Mouse (Mus musculus) liver, embryonic 18 days (tissue): ENCODE data around the gene Vmn1r12. TPM values are rescaled to one million over a fixed set of nuclear protein-coding genes. Genes with fewer than 3 reads are reported as not detected.

ENCODE experiments used
- polyA plus RNA-seq: library from polyadenylated mRNA; depleted of rRNA; stranded (reverse); fragments of >200 nt; gene quantifications from 2 replicates; pipeline ENCODE4 v1.2.3, GENCODE M21; 2012; rRNA removed

Gene Vmn1r12
- not detected in 2 replicates for polyA plus RNA-seq

DNA sequence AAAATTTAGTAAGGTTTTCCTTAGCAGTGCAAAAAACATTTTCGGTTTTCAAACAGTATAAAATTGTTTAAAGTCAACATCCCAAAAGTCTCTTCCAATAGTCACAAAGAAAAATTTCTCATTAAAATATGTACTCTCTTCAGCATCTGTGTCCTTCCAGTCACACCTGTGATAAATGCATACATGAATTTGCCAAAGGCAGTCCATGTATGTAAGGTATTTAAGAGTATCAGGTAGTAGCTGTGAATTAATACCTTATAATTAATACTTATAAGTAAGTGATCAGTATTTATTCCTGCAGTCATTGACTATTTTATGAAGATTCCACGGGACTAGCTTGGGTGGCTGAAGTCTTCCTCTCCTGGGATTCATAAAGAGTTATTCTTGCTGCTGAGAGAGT is at the start of gene Vmn1r12:
Gene Vmn1r12, plus strand, starts transcription at position 301 of the 400 bp plus-strand sequence.

DNA sequence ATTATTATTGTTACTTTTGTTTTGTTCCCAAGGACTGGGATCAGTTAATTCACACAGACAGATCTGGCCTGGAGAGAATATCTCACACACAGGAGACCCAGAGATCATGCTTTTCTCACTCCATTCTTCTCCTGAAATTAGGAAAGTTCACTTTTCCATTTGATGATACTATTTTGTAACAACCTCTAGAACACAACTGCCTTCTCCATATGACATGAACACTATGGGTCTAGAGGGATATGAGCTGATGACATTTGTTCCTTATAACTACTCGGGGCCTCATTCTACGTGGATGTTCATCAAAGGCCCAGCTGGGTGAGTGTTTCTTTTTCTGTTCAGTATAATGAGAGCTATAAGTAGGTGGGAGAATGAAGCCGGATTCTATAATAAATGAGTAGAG is 47.6 kb upstream of the Vmn1r12 start, which contains the start of gene Vmn1r10:
Gene Vmn1r10, plus strand, starts transcription at position 301 of the 400 bp plus-strand sequence.

DNA sequence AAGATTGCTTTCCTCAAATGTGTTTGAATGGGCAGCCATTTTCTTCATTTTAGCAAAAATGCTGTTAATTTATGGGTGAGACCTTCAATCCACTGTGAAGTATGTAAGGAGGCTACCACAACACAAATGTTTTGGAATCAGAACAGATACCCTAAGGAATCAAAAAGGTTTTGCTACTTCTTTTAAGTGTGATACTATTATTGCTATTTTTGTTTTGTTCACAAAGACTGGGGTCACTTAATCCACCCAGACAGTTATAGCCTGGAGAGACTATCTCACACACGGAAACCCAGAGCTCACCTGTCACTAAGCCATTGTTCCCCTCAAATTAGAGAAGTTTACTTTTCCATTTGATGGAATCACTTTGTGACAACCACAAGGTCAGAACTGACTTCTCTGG is 23.6 kb upstream of the Vmn1r12 start, which contains the start of gene Vmn1r11:
Gene Vmn1r11, plus strand, starts transcription at position 301 of the 400 bp plus-strand sequence.

DNA sequence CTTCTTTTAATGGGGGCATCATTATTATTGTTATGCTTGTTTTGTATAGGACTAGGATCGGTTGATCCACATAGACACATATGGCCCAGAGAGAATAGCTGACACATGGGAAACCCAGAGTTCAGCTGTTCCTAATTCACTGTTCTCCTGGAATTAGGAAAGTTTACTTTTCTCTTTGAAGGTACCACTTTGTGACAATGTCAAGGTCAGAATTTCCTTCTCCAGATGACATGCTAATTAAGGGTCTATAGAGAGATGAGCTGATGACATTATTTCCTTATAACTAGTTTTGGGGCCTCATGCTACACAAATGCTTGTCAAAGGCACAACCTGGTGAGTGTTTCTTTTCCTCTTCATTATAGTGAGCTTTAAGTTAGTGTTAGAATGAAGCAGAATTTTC is 46.3 kb downstream of the Vmn1r12 start, which contains the start of gene Vmn1r13:
Gene Vmn1r13, plus strand, starts transcription at position 301 of the 400 bp plus-strand sequence.

Other genes starting within 250 kb of the Vmn1r12 start
- gene Nt5c3, start 233.0 kb upstream of the Vmn1r12 start, polyA plus RNA-seq: 57.8 and 59.1 TPM in 2 replicates
- gene Vmn1r4, start 232.9 kb upstream of the Vmn1r12 start, polyA plus RNA-seq: 0.10 and 0.17 TPM in 2 replicates
- gene Vmn1r5, start 186.6 kb upstream of the Vmn1r12 start, polyA plus RNA-seq: not detected in 2 replicates
- not detected in 2 replicates for gene Vmn1r6, start 159.7 kb upstream of the Vmn1r12 start, polyA plus RNA-seq
- not detected in 2 replicates for gene Vmn1r7, start 131.6 kb upstream of the Vmn1r12 start, polyA plus RNA-seq
- not detected in 2 replicates for gene Vmn1r8, start 124.6 kb upstream of the Vmn1r12 start, polyA plus RNA-seq
- gene Vmn1r9, start 90.1 kb upstream of the Vmn1r12 start, polyA plus RNA-seq: under 0.01 TPM in 1 of 2 replicates, not detected in the other
- gene Vmn1r10, start 47.5 kb upstream of the Vmn1r12 start, polyA plus RNA-seq: not detected in 2 replicates
- not detected in 2 replicates for gene Vmn1r11, start 23.5 kb upstream of the Vmn1r12 start, polyA plus RNA-seq
- gene Vmn1r13, start 46.4 kb downstream of the Vmn1r12 start, polyA plus RNA-seq: not detected in 2 replicates
- gene Vmn1r14, start 74.8 kb downstream of the Vmn1r12 start, polyA plus RNA-seq: not detected in 2 replicates
- not detected in 2 replicates for gene Vmn1r15, start 101.0 kb downstream of the Vmn1r12 start, polyA plus RNA-seq
- not detected in 2 replicates for gene Vmn1r16, start 172.6 kb downstream of the Vmn1r12 start, polyA plus RNA-seq
- not detected in 2 replicates for gene Vmn1r17, start 206.8 kb downstream of the Vmn1r12 start, polyA plus RNA-seq
- not detected in 2 replicates for gene Vmn1r18, start 238.9 kb downstream of the Vmn1r12 start, polyA plus RNA-seq
- not detected in 2 replicates for gene Vmn1r19, start 246.9 kb downstream of the Vmn1r12 start, polyA plus RNA-seq